Mouse (Mus musculus) stomach, embryonic 16.5 days (tissue): Measurements from ENCODE around the gene Med4. TPM values are rescaled to one million over a fixed set of nuclear protein-coding genes. Genes with fewer than 3 reads are reported as not detected.

ENCODE experiments used
- ATAC-seq: fragments of 200-750 bp; cut with Nextera tagmentation; 2 replicates; pipeline ENCODE4 v1.8.0; 2017; ENCODE audit warnings: moderate number of reproducible peaks, moderate TSS enrichment; ENCODE audit not compliant: insufficient read depth, low FRiP score
- H3K27ac ChIP-seq: fragments of 300-500 bp; sonication (generic); 2 replicates; pipeline ENCODE4 v1.5.1; 2014; ENCODE audit warnings: low read length
- H3K27me3 ChIP-seq: fragments of 300-500 bp; sonication (generic); 2 replicates; pipeline ENCODE4 v1.6.1; 2014; ENCODE audit warnings: low read length, control low read depth, mixed read lengths; ENCODE audit not compliant: control insufficient read depth, insufficient read depth
- H3K36me3 ChIP-seq: fragments of 300-500 bp; sonication (generic); 2 replicates; pipeline ENCODE4 v1.6.1; 2014; ENCODE audit warnings: low read length; ENCODE audit not compliant: control insufficient read depth, insufficient read depth
- H3K4me1 ChIP-seq: fragments of 300-500 bp; sonication (generic); 2 replicates; pipeline ENCODE4 v1.6.1; 2014; ENCODE audit warnings: low read length, control low read depth, mixed read lengths; ENCODE audit not compliant: control insufficient read depth, insufficient read depth
- H3K4me2 ChIP-seq: fragments of 300-500 bp; sonication (generic); 2 replicates; pipeline ENCODE4 v1.6.1; 2014; ENCODE audit warnings: low read depth, low read length, mixed read lengths
- H3K4me3 ChIP-seq: fragments of 300-500 bp; sonication (generic); replicated peaks from 2 replicates; pipeline ENCODE4 v1.5.1; 2014; ENCODE audit warnings: mild to moderate bottlenecking, low read length
- H3K9ac ChIP-seq: fragments of 300-500 bp; sonication (generic); 2 replicates; pipeline ENCODE4 v1.6.1; 2014; ENCODE audit warnings: low read length
- H3K9me3 ChIP-seq: fragments of 300-500 bp; sonication (generic); replicated peaks from 2 replicates; pipeline ENCODE4 v1.6.1; 2016; ENCODE audit warnings: low read length, control low read depth; ENCODE audit not compliant: control insufficient read depth
- WGBS: fragments of 180-500 bp; shearing (Covaris S2); extraction: QIAGEN DNeasy Blood & Tissue Kit; methylation state at CpG from one replicate; pipeline ENCODE4 v1.1.7; 2014; 5-methylcytosine and 5-hydroxymethylcytosine counted together
- polyA plus RNA-seq: library from polyadenylated mRNA; unstranded; fragments of >200 nt; fragmentation: Nextera tagmentation; extraction: Ambion mirVana; gene quantifications from 2 replicates; pipeline ENCODE4 v1.2.1, GENCODE M21; 2015

Gene Med4
- polyA plus RNA-seq, 1 experiment from 2014 or later = 68.3 TPM

GRCm38 (mm10) chr14:73474636-73475093 is 35.2 kb upstream of the Med4 start:
- Histone ChIP-seq H3K27me3 (no peaks in the 10 kb centered on the region), H3K9ac (no peak overlapping the region), H3K4me1 (peaks cover 11% of the 10 kb centered on the region), H3K27ac (peak overlapping the region; percentile 5; the same call in 1 of the 2 replicates), H3K4me2 (0 out of 2 replicates have a peak overlapping the region, but pooled peaks have one; percentile 19), H3K36me3 (no peaks in the 10 kb centered on the region), H3K9me3 (no peaks in the 10 kb centered on the region), H3K4me3 (no peak overlapping the region)
- ATAC-seq = peak; percentile 74; the same call in 1 of the 2 replicates
- 17% methylated on average over 7 of the region's 7 CpGs for WGBS

- Histone ChIP-seq H3K4me2 (no peak overlapping the region), H3K36me3 (no peaks in the 10 kb centered on the region), H3K27me3 (no peaks in the 10 kb centered on the region), H3K9ac (no peak overlapping the region), H3K27ac (no peak overlapping the region), H3K4me1 (peaks cover 11% of the 10 kb centered on the region), H3K9me3 (no peaks in the 10 kb centered on the region), H3K4me3 (no peak overlapping the region)
- WGBS = 63% methylated on average over 7 of the region's 7 CpGs
- no peak for ATAC-seq
These were observed 34.3 kb upstream of the Med4 start for GRCm38 (mm10) chr14:73475506-73475905.

GRCm38 (mm10) chr14:73476361-73476934 is 33.4 kb upstream of the Med4 start:
- Histone ChIP-seq H3K27me3 (no peaks in the 10 kb centered on the region), H3K4me1 (peaks cover 11% of the 10 kb centered on the region), H3K36me3 (no peaks in the 10 kb centered on the region), H3K4me2 (no peak overlapping the region), H3K9ac (no peak overlapping the region), H3K9me3 (no peaks in the 10 kb centered on the region), H3K4me3 (no peak overlapping the region), H3K27ac (no peak overlapping the region)
- no peak for ATAC-seq
- 79% methylated on average over 8 of the region's 8 CpGs for WGBS

GRCm38 (mm10) chr14:73477077-73477476 is 32.7 kb upstream of the Med4 start:
- peaks cover 11% of the 10 kb centered on the region for H3K4me1 ChIP-seq
- no peaks in the 10 kb centered on the region for H3K9me3 ChIP-seq
- no peak overlapping the region for H3K9ac ChIP-seq
- H3K4me2 ChIP-seq = no peak overlapping the region
- no peak for ATAC-seq
- H3K4me3 ChIP-seq = no peak overlapping the region
- H3K27me3 ChIP-seq = no peaks in the 10 kb centered on the region
- WGBS = 84% methylated on average over 10 of the region's 10 CpGs
- H3K27ac ChIP-seq = no peak overlapping the region
- H3K36me3 ChIP-seq = no peaks in the 10 kb centered on the region

GRCm38 (mm10) chr14:73478321-73478720 is 31.5 kb upstream of the Med4 start:
- no peak overlapping the region for H3K4me3 ChIP-seq
- H3K27ac ChIP-seq = no peak overlapping the region
- H3K4me2 ChIP-seq = no peak overlapping the region
- no peak for ATAC-seq
- H3K9me3 ChIP-seq = no peaks in the 10 kb centered on the region
- H3K36me3 ChIP-seq = no peaks in the 10 kb centered on the region
- H3K9ac ChIP-seq = no peak overlapping the region
- H3K4me1 ChIP-seq = peaks cover 11% of the 10 kb centered on the region
- WGBS = 69% methylated on average over 3 of the region's 3 CpGs
- H3K27me3 ChIP-seq = no peaks in the 10 kb centered on the region

GRCm38 (mm10) chr14:73479771-73480170 is 30.1 kb upstream of the Med4 start:
- Histone ChIP-seq H3K4me1 (peaks cover 3% of the 10 kb centered on the region; the same call in 1 of the 2 replicates), H3K4me2 (no peak overlapping the region), H3K4me3 (no peak overlapping the region), H3K27ac (no peak overlapping the region), H3K36me3 (no peaks in the 10 kb centered on the region), H3K27me3 (no peaks in the 10 kb centered on the region), H3K9ac (no peak overlapping the region), H3K9me3 (no peaks in the 10 kb centered on the region)
- 51% methylated on average over 1 of the region's 1 CpGs for WGBS
- no peak for ATAC-seq

- Histone ChIP-seq H3K36me3 (no peaks in the 10 kb centered on the region), H3K27me3 (no peaks in the 10 kb centered on the region), H3K4me2 (no peak overlapping the region), H3K27ac (peak overlapping the region; percentile 62), H3K4me1 (no peaks in the 10 kb centered on the region), H3K9me3 (no peaks in the 10 kb centered on the region), H3K4me3 (no peak overlapping the region), H3K9ac (no peak overlapping the region)
- WGBS = 64% methylated on average over 5 of the region's 5 CpGs
- ATAC-seq = no peak
These were observed 26.2 kb upstream of the Med4 start for GRCm38 (mm10) chr14:73483516-73484229.

GRCm38 (mm10) chr14:73484366-73485110 is 25.3 kb upstream of the Med4 start:
- Histone ChIP-seq H3K9me3 (no peaks in the 10 kb centered on the region), H3K27ac (no peak overlapping the region), H3K27me3 (no peaks in the 10 kb centered on the region), H3K4me1 (no peaks in the 10 kb centered on the region), H3K36me3 (no peaks in the 10 kb centered on the region), H3K4me3 (no peak overlapping the region), H3K4me2 (no peak overlapping the region), H3K9ac (no peak overlapping the region)
- ATAC-seq = no peak
- WGBS = 72% methylated on average over 3 of the region's 3 CpGs

- Histone ChIP-seq H3K27ac (peak overlapping the region; percentile 12; the same call in 1 of the 2 replicates), H3K9me3 (0 out of 2 replicates have a peak, but pooled peaks cover 3% of the 10 kb centered on the region), H3K36me3 (no peaks in the 10 kb centered on the region), H3K27me3 (no peaks in the 10 kb centered on the region), H3K4me2 (no peak overlapping the region), H3K4me3 (no peak overlapping the region), H3K9ac (no peak overlapping the region), H3K4me1 (no peaks in the 10 kb centered on the region)
- 69% methylated on average over 5 of the region's 5 CpGs for WGBS
- no peak for ATAC-seq
These were observed 23.2 kb upstream of the Med4 start for GRCm38 (mm10) chr14:73486641-73487040.
